Mouse (Mus musculus) cerebellum, adult 2 months (tissue): ENCODE data around the gene Megf6.

Experiments used
- CTCF ChIP-seq: fragments of 200-500 bp; IDR thresholded peaks from 2 replicates; pipeline ENCODE4 v1.5.1; 2011; ENCODE audit warnings: low read depth, mild to moderate bottlenecking, control low read depth, low read length, moderate library complexity, borderline replicate concordance; ENCODE audit not compliant: insufficient read depth
- POLR2A ChIP-seq: fragments of 200-500 bp; IDR thresholded peaks from 2 replicates; pipeline ENCODE4 v1.6.1; 2011; ENCODE audit warnings: low read length, control low read depth, borderline replicate concordance; ENCODE audit not compliant: insufficient read depth

GRCm38 (mm10) chr4:154283671-154284070 is 113.1 kb downstream of the Megf6 start:
- TF ChIP-seq CTCF: no peak
- no peak for TF ChIP-seq POLR2A
